Mouse (Mus musculus): Measurements from ENCODE around the gene Cars2.
"Not testable (repeated sequence)": the region's sequence is repeated elsewhere in the genome, so short reads cannot be mapped to it uniquely, and the experiment has no call there.

Cars2 gene

DNA sequence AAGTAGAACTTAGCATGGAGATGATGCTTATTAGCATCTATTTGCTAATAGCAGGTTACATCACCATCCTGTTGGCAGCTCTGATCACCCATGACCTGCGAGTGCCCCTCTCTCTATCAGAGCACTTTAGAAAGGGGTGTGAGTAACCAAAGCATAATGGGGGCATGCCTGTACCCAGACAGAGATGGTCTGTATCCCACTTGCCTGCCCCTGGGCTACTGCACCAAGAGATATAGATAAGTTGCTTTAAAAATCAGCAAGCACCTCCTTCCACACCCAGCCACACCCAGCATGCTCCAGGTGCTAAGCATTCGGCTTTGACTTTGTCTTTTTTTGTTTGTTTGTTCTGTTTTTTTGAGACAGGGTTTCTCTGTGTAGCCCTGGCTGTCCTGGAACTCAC is 74.7 kb downstream of the Cars2 start:
- in situ Hi-C loops (cut with MboI) = no loop called here

DNA sequence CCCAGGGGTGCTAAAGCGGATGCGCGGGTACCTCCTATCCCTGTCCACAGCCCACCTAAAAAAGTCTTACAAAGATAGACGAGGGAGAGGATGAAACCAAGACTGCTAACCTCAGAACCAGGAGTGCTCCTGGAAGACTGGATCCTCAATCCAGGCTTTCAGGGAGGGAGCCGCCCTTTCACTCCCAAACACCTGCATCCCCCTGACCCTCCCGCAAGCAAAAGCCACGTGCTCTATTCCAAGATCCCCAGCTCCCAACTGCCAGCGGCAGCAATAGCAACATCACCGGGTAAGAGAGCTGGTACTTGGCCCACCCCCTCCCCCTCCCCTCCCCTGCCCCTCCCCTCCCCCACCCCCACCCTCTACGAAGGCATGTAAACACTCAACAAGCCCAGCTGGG is 75.2 kb downstream of the Cars2 start:
- in situ Hi-C loops (cut with MboI) = no loop called here

- in situ Hi-C loops (cut with MboI) = no loop called here
These were observed 77.5 kb downstream of the Cars2 start for GRCm38 (mm10) chr8:11473072-11473471.

GRCm38 (mm10) chr8:11471309-11471708 is 79.3 kb downstream of the Cars2 start:
- in situ Hi-C loops (cut with MboI) = no loop called here

GRCm38 (mm10) chr8:11470694-11471093 is 79.9 kb downstream of the Cars2 start:
- in situ Hi-C loops (cut with MboI) = no loop called here

DNA sequence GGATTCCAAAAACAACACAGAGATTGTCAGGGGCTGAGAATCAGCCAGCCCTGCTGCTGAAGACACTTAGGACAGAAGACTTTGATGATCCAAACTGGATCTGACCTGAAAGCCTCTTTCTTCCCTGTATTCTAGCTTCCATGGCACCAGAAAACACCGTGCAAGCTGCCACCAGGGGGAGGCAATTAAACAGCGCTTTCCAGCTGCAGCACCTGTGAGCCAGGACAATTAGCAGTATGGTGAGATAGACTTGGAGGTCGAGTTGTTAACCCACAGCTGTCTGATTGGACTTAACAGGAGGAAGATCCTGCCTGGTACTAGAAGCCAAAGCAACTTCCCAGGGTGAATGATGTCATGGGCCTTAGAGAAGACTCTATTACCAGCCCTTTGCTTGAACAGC is 81.5 kb downstream of the Cars2 start:
- in situ Hi-C loops (cut with MboI) = no loop called here

GRCm38 (mm10) chr8:11466528-11466927 is 84.1 kb downstream of the Cars2 start:
- in situ Hi-C loops (cut with MboI) = not testable (repeated sequence)

GRCm38 (mm10) chr8:11465619-11466018 is 85.0 kb downstream of the Cars2 start:
- in situ Hi-C loops (cut with MboI) = no loop called here

- in situ Hi-C loops (cut with MboI) = no loop called here
These were observed 85.9 kb downstream of the Cars2 start for GRCm38 (mm10) chr8:11464707-11464964.

Data from mature B cell (primary cell).